Mouse (Mus musculus): Measurements from ENCODE around the gene Prim2. TPM values are rescaled to one million over a fixed set of nuclear protein-coding genes. Genes with fewer than 3 reads are reported as not detected.
"Not testable (repeated sequence)": the region's sequence is repeated elsewhere in the genome, so short reads cannot be mapped to it uniquely, and the experiment has no call there.

The Prim2 gene
- total RNA-seq, 2 experiments from 2014 or later, result 7.2 to 8.6 TPM

DNA sequence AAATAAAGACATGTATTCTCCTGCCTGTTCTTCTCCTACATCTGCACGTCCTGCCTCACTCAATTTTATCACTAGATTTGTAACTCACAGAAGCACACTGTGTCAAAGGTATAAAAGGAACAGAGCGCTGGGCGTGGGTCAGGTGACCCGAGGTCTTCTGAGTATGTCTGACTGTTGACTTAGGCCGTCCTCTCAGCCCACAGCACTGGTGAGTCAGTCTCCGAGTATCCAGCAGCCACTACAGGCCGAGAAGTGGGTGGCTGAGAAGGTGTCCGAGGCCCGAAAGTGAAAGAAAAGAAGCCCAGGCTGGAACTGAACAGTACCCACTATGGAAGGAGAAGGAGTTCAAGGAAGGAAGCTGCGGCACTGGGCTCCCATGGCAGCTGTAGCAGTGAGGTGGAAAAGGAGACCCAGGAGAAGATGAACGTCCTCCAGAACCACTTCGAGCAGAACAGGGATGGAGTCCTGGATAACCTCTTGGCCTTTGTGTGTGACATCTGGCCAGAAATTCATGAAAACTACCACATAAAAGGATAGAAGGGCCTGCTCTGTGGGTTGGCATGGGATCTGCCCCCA is 11.9 kb downstream of the Prim2 start:
- DNase-seq (ENCODE audit: low spot score in 2 of 2), result no peak

DNA sequence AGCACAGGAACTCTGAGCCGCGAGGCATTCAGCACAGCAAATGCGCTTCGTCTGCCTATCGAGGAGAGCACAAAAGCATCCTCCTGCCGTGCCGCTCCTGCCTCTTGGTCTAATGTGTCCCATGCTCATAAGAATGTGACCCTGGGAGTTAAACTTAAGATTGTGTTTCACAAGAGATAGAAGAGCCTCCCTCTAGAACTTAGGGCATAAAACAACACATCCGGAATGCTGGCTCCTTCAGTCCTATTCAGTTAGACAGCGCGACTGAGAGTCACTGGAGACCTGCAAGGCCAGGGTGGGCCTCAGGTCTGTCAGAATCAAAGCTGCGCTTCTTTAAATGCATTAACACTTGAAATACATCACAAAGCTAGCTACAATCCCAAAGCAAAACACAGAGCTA is 18.7 kb downstream of the Prim2 start:
- no peak for DNase-seq (ENCODE audit: low spot score in 2 of 2)

DNA sequence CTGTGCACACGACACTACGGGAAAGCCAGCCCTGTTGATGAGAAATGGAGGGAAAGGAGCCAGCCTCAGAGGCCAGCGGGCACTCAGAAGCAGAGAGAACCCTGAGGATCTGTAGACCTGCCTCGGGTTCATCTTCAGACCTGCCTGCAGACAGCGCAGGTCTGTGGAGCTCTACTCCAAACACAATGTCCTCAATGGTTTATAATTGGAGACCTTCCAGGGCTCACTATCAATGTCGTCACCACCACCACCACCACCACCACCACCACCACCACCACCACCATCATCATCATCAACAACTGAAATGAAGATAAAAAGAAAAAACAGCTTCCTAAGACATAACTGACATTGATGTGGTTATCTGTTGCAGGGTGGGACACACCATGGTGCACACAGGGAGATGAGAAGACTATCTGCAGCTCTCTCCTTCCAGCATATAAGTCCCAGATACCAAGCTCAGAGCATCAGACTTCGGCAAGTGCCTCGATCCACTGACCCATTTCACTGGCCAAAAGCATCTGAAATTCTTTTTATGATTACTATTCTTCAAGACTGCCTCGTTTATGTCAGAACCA is 20.0 kb downstream of the Prim2 start:
- no peak for DNase-seq (ENCODE audit: low spot score in 2 of 2)

DNA sequence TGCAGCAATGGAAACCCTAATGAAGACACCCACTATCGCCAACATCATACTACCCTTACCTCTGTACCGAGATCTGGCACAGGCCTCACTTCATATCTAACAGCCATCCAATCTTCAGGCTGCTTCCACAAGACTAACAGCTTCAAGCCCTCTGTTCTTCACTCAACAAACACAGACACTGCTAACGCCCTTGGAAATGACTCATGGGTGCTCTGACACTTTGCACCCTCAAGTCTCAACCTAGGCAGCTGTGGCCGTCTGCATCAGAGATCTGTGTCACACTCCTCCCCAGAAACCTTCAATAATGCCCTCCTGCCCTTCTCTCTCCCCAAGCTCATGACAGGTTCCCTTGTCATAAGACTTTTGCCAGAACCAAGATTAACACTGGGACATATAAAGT is 20.6 kb downstream of the Prim2 start:
- DNase-seq (ENCODE audit: low spot score in 2 of 2), result no peak

DNA sequence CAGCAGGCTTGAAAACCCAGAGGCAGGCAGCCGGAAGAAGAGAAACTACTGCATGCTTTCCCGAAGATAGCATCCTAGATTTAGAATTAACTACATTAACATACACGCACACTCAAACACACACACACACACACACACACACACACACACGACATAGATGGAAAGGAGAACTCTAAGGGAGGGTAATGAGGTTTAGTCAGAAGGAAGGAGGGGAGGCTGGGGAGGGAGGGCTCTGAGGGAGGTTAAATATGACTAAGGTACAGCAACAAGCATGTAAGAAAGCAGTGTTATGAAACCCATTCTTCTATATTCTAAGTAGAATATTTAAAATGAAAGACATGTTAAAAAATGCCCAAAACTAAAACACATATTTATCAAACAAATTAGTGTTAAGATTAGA is 21.9 kb downstream of the Prim2 start:
- no peak for DNase-seq (ENCODE audit: low spot score in 2 of 2)

DNA sequence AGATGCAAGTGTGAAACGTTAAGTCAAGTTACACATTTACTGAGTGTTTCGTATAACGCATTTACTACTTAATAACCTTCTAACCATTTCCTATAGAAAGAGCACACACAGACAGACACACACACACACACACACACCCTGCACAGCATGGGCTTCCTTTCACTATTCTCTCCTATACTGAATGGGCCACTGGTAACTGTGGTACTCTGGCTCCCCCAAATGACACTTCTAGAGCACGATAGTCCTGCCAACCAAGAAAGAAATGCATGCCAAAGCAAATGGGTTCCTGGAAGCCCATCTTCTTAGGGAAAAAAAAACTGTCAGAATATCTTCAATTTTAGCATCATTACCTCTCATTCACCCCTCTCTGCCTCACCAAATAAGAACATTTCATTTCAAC is 22.4 kb downstream of the Prim2 start:
- peak in 1 of 2 experiments; percentile 52 for DNase-seq (ENCODE audit: low spot score in 2 of 2)

DNA sequence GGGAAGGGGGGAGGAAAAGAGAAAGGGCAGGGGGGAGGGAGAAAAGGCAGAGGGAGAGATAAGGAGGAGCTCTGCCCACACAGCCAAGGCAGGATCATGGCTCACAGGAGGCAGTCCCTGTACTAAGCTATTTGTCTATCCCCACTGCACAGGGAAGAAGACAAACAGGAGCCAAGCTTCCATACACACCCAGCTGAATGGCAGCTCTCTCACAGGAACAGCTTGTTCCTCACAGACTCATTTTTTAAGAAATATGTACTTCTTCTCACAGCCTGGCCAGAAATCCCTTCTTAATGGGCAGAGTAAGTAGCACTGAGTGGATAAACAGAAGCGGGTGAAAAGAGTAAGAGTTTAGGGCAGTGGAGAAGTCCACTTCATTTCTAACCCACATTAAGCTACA is 23.9 kb downstream of the Prim2 start:
- no peak for DNase-seq (ENCODE audit: low spot score in 2 of 2)

DNA sequence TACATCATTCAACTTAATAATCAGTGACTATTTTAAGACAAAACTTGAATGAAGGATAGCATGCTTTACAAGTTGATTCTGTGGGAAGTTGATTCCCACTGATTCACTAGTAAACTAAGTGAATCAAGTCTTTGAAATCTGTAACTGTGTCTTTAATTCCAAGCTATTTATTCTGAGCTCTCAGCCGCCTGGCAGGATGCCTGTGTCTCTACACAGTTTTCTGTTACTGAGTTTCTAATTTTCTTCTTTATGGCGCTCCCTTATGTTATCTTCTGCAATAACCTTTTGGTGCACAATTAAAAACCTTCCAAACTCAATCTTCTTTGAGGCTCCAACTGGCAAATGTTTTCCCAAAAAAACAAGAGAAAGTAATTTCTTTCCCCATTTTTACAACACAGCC is 28.5 kb downstream of the Prim2 start:
- peak; percentile 38 to 57 for DNase-seq (ENCODE audit: low spot score in 2 of 2)

DNA sequence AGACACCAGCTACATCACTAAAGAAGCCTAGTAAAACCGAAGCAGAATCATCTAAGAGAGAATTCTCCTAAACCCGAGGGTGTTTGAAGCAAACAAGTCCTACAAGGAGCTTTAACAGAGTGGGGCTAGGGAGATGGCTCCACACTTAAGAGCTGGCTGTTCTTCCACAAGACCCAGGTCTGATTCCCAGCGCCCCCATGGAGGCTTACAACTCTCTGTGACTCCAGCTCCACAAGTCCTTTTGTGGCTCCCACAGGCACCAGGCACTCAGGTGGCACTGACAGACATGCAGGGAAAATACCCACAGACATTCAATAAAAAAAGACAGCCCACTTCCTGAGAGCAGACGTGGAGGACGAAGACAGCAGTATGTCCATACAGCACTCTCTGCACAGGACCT is 29.5 kb downstream of the Prim2 start:
- DNase-seq (ENCODE audit: low spot score in 2 of 2), result no peak

DNA sequence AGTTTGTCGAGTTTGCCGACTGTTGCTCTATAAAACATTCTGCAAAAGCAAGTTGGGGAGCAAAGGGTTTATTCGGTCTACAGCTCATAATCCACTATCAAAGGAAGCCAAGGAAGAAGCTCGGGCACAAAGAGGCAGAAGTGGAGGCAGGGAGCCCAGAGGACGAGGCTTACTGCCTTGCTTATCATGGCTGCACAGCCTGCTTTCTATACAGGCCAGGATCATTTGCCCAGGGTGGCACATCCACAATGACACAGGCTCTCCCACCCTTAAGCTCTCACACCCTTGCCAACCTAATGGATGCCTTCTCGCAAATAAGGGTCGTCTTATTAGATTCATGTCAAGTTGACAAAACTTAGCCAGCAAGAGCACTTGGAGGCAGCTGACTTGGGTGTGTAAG is 30.4 kb downstream of the Prim2 start:
- DNase-seq (ENCODE audit: low spot score in 2 of 2), result no peak

DNA sequence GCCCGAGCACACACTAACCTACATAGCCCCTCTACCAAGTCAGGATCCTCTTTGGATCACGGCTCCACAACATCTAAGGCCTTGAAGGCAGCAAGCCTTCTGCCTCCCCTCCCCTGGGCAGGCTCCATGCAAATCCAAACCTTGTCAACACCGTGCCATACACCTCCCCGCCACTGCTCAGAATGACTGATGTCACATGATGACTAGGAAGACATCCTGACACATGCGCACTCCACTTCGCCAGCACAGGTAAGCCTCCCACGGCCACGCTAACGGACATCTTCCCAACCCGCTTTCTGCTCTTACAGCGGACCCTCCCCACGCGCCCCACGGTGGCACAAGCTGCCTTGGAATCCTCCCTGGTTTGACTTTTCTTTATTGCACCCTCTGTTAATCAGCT is 31.8 kb downstream of the Prim2 start:
- no peak for DNase-seq (ENCODE audit: low spot score in 2 of 2)

DNA sequence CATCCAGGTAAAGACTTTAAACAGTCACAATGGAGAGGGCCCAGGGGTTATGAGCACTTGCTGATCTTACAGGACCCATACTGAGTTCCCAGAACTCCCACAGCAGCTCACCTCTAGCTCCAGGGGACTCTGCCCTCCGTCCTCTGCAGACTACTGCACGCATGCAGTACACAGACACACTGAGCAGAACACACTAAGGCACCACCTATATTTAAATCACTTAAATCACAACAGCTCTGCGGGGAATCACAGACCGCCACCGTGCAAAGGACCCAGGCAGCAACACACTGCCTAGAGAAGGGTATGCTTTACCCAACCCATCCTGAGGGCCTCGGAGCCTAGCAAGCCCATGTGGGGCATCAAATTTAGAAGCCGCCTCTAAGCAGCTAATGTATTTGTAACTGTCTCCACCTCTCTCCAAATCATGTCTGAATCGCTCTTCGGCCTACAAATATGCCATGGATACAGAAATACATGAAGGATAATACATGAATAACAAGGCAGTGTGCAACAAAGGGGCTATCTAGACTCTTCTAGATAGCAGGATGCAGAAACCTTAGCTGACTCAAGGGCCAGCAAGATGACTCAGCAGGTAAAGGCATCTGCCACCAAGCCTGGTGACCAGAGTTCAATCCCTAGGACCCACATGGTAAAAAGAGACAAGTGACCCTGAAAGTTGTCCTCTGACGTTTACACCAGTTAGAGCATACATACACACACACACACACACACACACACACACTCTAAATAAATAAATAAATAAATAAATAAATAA is 33.0 kb downstream of the Prim2 start:
- DNase-seq (ENCODE audit: low spot score in 2 of 2), result no peak

DNA sequence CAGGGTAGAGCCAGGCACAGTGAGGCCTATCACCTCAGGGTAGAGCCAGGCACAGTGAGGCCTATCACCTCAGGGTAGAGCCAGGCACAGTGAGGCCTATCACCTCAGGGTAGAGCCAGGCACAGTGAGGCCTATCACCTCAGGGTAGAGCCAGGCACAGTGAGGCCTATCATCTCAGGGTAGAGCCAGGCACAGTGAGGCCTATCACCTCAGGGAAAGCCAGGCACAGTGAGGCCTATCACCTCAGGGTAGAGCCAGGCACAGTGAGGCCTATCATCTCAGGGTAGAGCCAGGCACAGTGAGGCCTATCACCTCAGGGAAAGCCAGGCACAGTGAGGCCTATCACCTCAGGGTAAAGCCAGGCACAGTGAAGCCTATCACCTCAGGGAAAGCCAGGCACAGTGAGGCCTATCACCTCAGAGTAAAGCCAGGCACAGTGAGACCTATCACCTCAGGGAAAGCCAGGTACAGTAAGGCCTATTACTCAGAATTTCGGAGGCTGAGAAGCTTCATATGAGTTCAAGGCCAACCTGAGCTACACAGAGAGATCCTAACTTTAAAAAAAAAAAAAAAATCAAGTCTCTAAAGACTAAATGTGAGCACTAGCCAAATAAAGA is 38.5 kb downstream of the Prim2 start:
- not testable (repeated sequence) for DNase-seq (ENCODE audit: low spot score in 2 of 2)

DNA sequence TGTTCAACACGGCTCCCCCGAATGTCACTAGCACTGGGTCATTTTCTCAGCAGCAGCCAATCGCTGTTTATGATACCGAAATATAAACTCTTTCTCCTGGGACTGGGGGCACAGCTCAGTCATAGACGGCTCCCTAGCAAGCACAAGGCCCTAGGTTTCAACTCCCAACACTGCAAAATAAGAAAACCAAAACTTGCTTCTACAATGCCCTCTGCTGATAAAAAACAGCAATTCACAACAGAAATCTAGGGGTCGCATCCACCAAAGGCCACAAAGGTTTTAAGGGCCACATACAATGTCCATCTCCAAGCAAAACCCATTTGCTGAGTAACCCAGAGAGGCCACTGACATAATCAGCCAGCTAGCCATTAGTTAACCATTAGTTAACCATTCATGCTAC is 41.8 kb downstream of the Prim2 start:
- no peak for DNase-seq (ENCODE audit: low spot score in 2 of 2)

DNA sequence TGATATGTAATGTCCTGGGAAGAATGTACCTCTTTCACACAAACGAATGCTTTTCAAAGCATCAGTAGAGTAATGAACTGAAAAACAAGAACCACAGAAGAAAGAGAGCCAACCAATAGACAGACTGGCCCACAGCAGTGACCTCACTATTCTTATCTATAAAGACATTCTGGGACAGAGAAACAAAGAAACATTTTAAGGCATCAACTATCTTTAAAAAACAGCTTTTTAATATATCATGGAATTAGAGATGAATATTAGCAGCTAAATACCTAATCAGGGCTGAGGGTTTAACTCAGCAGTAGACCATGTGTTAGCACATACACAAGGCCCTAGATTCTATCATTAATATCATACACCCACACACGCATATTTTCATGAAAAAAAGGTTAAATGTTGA is 42.5 kb downstream of the Prim2 start:
- no peak for DNase-seq (ENCODE audit: low spot score in 2 of 2)

DNA sequence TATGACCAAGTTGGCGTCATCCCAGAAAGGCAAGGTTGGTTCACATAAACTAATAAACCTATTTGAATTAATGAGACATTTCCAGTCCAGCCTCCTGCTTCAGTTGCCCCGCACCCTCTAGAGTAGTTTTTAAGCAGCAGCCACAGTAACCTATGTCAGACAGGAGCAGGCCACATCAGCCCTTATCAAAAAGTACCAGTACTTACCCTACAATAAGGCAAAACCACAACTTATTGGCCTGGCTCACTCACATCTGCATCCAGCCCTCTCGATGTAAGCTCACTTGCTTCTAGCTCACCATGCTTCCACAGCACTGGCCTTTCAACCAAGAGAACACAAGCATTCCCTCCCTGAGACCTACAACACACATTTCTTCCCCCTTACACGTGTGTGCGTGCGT is 44.7 kb downstream of the Prim2 start:
- no peak for DNase-seq (ENCODE audit: low spot score in 2 of 2)

DNA sequence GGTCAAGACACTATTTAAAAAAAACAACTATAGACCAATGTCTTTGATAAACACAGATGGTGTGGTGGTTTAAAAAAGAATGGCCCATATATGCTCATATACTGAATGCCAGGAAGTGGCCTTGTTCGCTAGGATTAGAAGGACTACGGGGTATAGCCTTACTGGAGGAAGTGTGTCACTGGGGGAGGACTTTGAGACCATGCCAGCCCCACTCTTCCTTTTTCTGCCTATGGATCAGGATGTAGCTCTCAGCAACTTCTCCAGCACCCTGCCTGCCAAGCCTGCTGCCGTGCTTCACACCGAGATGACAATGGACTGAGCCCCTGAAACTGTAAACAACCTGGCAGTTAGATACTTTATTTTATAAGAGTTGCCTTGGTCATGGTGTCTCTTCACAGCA is 45.2 kb downstream of the Prim2 start:
- no peak for DNase-seq (ENCODE audit: low spot score in 2 of 2)

DNA sequence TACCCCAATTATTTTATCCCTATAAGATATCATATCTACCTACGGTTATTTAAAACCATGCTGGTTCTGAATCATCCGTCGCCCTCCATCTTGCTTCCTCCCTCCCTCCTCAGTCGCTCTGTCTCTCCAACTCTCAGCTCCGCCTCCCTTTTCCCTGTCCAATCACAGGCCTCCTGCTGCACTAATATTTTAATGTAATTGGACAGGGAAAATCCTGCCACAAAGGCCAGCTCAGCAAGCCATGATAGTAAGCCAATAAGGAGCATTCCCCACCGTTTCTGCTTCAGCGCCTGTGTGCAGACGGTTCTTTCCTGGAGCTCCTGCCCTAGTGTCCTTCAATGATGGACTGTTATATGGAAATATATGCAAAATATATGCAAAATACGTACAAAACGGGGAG is 47.8 kb downstream of the Prim2 start:
- DNase-seq (ENCODE audit: low spot score in 2 of 2), result no peak

DNA sequence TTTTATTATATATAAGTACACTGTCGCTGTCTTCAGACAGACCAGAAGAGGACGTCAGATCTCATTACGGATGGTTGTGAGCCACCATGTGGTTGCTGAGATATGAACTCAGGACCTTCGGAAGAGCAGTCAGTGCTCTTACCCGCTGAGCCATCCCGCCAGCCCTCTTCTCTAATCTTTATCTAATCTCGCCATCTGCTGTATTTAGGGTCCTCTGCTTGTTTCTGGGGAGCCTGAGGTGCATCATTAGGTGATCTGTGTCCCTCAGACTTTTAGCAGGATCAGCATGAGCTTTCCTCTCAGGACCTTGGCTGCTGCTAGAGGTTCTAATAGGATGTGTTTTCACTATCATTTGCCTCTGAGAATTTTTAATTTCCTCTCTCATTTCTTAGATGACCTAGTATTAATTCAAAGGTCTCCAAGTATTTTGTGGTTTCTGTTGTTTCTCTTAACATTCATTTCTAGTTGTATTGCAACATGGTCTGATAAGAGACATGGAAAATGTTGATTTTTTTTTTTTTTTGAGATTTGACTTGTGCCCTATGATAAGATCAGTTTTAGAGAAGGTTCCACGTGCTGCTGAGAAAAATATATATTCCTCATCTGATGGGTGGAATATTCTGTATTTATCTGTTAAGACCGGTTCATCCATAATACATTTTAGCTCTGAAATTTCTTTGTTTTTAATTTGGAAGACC is 49.4 kb downstream of the Prim2 start:
- no peak for DNase-seq (ENCODE audit: low spot score in 2 of 2)

DNA sequence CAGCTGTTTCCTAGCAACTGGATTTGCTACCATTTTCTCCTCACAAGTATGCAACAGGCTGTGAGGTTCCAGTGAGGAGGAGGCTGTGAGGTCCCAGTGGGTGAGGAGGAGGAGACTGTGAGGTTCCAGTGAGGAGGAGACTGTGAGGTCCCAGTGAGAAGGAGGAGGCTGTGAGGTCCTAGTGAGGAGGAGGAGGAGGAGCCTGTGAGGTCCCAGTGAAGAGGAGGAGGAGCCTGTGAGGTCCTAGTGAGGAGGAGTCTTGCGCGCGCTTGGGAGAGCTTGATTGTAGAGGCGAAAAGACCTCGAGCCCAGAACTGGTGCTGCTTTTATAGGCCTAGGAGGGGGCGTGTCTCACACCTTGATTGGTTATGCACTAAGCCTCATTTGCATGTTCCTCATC is 53.0 kb downstream of the Prim2 start:
- not testable (repeated sequence) for DNase-seq (ENCODE audit: low spot score in 2 of 2)

DNA sequence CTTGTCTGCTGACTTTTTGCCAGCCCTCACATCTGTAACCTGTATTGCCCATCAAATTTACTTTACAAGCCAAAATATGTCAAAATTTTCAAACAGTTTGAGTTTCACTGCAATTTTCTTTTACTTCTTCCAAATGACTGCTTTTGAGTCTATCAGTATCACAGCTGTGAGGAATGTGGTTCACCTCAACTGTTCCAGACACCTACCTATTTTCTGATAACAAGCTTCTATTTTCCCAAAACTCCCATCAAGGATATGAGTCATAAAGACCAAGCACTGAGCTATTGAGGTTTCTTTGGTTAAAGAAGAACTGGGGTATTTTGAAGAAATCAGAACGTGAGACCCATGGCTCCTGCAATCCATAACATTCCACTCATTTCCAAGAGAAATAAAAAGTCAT is 57.5 kb downstream of the Prim2 start:
- no peak for DNase-seq (ENCODE audit: low spot score in 2 of 2)

Measured in layer of hippocampus, postnatal 10 days (tissue).